Mouse (Mus musculus) left cerebral cortex, adult 9 months (tissue): ENCODE results near the gene Eya2.
"Not testable (repeated sequence)": the region's sequence is repeated elsewhere in the genome, so short reads cannot be mapped to it uniquely, and the experiment has no call there.

Source experiments
- DNase-seq, 2 experiments: peaks; one replicate each; pipeline ENCODE4 v3.0.0; 2022; ENCODE audit warnings: low spot score in 2 of 2

Gene Eya2

DNA sequence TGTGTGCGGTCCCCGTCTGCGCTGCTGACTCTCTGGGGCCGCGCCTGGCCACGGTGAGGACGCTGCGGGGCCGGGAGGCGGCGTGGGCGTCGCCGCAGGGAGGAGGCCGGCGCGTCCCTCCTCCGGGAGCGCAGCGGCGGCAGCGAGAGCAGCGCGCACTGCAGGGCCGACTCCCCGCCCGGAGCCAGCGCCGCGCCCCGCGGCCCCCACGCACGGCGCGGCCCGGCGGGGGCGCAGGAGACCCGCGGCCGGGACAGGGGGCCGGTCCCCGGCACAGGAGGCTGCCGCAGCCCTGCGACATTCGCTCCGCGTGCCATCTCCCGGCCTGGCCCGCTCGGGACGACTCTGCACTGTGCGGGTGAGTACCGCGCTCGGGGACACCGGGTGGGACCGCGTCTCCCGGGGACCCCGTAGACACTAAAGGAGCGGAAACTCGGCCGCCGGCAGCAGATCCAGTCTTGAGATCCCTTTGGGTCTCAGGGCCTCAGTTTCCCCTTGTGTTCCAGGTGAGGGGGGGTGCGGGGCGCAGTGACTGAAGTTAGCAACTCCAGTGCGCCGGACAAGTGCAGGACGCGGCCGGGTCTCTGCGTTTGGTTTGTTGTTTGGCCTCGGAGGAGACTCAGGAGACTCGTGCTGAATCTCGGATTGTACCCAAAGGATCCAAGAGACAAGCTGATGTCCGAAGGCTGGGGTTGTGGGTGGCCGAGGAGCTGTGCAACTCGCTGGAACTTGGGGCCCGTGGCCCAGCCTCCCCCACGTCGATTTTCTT is at the start of gene Eya2:
TSS of gene Eya2 (plus strand) at position 126 of the 769 bp plus-strand sequence.
- no peak for DNase-seq

DNA sequence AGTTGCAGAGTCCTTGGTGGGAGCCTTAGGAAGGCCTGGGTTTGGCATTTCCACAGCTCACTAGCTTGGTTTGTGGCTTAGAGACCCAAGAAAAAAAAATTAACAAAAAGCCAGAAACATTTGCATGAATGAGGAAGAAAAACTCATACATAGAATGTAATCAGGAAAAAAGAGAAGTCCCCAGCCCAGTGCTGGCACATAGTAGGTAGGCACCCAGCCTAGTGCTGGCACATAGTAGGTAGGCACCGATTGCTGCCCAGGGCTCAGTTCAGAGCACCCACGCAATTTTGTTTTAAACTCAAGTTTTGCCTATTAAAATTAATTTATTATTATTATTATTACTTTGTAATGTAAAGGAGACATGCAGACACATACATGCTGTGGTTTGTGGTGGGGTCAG is 49.1 kb upstream of the Eya2 start:
- DNase-seq = no peak

DNA sequence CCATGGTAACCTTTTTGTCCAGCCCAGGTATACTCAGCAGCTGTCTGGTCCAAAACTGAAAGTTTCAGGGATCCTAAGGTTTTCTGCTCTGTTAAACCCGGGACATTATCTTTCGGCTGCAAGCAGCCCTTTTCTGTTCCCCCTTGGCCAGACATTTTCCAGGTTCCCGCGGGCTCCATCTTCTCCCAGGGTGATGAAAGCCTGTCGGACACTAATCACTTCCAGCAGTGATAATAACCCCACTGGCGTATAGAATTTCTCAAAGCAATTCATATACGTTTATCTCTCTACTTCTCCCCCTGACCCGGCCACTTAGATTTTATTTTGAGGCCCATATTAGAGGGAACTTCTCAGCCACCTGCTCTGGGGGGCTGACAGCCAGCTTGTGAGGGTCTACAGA is 48.5 kb upstream of the Eya2 start:
- no peak for DNase-seq

DNA sequence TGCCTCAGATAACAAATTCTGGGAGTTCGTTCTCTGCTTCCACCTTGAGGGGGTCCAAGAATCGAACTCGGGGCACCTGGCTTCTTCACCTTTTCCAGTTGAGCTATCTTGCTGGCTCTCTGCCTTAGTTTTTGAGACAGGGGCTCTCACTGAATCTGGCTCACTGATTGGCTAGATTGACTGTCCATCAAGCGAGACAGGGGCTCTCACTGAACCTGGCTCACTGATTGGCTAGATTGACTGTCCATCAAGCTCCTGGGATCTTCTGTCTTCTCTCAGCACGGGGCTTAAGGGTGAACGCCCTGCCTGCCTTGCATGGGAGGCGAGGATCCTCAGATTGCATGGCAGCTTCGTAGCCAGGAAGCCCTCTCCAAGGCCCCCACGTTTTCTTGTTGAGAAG is 47.4 kb upstream of the Eya2 start:
- peak in 1 of 2 experiments; percentile 12 for DNase-seq

DNA sequence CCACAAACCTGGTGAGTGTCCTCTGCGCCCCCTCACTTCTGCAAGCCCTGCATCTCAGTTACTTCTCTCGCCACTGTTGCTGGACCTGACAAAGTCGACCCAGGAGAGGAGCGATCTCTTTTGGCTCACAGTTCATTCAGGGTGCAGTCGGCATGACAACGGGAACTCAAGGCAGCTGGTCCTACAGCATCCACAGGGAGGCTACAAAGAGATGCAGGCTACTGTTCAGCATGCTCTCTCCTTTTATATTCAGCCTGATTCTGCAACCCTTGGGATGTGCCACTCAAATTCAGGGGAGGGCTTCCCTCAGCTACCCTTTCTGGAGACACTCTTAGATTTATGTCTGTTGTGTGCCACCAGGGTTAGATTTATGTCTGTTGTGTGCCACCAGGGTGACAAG is 46.2 kb upstream of the Eya2 start:
- no peak for DNase-seq

DNA sequence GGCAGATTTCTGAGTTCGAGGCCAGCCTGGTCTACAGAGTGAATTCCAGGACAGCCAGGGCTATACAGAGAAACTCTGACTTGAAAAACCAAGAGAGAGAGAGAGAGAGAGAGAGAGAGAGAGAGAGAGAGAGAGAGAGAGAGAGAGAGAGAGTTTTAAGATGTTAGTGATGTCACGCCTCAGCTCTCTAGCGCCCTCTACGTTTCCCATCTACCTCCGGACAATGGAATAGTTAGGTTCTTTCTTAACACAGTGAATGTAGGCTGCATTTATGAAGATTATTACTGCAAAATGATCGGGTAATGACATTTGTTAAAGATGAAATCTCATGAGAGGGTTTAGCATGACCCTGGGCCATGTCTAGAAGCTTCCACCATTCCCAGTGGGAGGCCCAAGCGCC is 44.4 kb upstream of the Eya2 start:
- not testable (repeated sequence) for DNase-seq

DNA sequence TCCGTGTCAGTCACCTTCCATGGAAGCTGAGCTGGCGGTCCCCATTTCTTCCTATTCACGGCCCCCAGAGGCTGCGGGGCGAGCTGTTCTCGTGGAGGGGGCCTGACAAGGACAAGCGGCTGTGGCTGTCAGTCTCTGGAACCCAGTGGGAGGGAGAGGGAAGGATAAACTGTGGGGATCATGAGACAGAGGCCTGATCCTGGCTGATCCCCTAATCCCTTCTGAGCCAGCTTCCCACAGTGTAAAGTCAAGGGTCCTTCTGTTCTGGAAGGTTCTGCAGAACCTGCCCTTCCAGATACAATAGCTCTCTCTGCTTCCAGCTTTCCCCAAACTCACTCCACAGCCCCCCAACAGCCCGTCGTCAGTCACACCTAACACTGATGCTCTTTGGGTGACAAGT is 40.8 kb upstream of the Eya2 start:
- DNase-seq = no peak

DNA sequence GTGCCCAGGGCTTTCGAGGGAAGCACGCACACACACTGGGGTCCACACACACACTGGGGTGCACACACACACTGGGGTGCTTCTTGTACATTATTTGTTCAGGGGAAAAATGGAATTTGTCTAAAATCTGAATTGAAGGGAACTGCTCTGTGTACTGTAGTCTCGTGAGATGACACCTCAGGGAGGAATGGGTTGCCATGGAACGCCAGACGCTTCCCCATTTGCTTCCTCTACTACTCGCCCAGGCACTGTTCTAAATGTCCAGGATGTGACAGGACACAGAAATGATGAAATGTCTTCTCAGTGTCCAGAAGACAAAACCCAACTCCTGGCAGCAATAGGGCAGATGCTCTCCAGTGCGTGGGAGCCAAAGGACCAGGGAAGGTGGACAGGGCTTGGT is 37.6 kb upstream of the Eya2 start:
- no peak for DNase-seq

DNA sequence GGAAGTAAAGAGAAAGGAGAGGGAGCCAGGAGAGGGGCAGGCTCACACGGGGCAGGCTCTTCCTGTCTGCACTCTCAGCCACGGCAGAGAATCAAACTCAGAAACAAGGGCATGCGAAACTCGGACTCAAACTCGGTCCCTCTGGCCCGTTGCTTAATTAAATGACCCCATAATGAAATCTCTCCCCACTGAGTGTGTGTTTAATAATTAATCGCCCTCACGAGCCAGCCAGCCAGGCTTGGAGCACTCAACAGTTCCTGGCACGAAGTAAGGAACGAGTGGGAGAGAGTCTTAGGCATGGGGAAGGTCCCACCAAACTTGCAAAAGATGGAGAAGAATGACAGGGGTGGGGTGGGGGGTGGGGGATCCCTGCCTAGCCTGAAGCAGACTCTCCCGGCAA is 35.9 kb upstream of the Eya2 start:
- DNase-seq = no peak

DNA sequence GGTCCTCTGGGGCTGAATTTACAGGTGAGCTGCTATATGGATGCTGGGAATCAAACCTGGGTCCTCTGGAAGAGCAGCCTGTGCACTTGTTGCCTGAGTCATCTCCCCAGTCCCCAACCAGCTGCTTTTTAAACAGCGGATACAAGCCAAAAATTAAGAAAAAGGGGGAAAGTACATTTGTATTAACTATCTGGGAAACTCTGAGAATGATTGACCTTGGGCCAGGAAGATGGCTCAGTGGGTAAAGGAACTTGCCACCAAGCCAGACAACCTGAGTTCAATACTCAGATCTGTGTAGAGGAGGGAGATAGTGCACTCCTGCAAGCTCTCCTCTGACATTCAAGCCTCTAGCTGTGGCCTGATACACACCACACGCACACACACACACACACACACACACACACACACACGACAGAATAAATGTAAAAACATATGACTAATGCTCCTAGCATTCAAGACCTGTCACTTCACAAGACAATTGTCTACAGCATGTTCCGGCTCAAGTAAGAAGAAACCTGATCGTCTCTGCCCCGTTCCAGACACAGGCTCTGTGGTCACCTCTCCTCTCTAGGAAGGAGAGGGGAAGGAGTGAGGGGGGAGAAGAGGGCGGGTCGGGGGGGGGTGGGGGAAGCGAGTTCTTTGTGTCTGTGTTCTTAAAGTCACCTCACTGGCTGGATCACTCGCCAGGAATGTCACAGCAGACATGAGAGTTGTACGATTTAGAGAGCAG is 35.2 kb upstream of the Eya2 start:
- no peak for DNase-seq

DNA sequence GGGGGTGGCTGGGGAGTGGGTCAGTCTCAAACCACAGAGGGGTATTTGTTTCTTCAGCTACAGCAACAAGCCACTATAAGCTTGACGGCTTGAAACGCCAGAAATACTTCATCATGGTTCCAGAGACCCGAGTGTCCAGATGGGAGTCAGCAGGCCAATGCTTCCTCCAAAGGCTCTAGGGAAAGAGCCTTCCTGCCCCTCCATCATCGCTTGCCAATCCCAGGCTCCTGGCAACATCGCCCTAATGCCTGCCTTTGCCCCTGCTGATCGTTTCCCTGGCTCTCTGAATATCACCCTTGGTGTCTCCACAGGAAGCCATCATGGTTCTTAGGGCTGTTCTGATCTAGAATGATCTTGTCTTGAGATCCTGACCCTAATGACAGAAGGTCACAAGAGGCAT is 33.0 kb upstream of the Eya2 start:
- DNase-seq = no peak

DNA sequence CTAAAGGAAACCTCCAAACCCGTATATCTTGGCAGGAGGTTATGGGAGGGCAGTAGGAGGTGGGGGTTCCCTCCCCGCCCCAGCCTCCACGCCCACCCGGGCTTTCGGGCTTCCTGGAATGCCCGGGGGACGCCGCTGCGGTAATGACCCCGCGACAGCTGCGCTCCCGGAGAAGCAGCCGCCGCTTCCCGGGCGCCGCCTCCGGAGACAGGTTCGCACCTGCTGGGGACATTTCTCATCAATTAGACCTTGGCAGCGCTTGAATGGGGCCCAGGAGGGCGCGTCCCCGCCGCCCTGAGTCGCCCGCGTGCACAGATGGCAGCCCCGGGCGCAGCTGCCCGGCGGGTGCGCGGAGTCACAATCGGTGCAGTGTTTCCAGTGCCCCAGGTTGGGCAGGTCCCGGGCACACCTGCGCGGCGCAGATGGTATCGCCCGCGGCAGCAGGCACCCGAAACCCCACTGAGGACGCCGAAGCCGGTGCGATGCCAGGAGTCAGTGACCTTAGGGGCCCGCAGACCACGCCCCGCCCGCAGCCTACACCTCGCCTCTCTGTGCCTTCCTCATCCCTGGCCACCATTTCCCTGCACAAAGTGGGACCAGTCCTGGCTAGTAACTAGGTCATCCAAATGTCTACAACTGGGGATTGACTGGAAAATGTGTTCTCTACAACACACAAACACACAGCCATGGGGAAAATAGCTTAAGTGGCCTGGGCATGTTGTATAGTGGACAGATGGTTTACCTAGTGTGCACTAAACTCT is 31.4 kb upstream of the Eya2 start:
- DNase-seq = peak in 1 of 2 experiments; percentile 2

DNA sequence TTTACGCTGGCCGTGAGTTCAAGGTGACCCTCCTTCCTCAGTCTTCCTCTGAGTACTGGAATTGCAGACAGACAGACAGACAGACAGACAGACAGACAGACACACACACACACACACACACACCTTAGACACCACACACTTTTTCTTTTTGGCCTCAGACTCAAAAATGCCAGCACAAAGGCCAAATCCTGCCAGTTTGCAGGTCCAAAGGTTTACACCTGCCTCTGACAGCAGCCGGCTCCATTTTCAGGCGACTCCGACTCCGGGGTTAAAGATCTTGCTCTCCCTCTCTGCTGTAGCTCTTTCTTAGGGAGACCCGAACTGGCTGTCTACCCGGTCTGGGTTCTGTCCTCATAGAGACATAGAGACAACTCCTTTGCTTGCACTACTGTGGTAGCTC is 30.7 kb upstream of the Eya2 start:
- DNase-seq = no peak

DNA sequence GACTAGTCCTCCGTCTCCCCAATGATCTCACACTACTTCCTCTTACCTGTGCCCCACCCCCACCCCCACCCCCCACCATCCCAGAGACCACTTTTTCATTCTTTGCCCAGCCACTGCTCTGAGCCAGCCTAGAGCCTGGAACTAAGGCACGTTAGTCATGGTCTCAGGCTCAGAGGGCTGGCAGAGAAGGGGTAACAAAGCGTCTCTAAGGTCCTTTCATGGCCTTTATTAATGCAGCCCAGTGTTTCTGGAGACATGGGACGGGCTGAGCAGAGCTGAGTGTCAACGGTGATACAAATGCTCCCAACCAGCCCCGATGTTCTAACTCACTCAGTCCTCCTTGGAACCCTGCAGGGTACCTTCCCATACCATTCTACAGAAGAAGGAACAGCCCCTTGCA is 30.2 kb upstream of the Eya2 start:
- DNase-seq = no peak

DNA sequence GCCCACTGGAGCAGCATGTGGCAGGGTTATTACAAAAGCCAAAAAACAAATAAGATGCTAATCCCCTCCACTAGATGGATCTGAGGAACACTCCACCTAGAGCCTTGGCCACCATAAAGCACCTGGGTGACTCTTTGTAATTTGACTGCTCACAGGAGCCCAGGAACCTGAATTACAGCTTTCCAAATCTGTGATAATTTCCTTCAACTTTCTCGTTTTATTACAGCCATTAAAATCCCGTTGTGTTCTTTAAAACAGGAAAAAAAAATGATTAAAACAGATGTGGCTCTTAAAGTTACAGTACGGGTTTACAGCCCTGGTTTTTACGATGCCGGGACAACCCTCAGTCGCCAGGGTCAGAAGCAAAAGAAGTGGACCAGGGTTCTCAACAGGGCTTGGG is 27.9 kb upstream of the Eya2 start:
- DNase-seq = no peak

DNA sequence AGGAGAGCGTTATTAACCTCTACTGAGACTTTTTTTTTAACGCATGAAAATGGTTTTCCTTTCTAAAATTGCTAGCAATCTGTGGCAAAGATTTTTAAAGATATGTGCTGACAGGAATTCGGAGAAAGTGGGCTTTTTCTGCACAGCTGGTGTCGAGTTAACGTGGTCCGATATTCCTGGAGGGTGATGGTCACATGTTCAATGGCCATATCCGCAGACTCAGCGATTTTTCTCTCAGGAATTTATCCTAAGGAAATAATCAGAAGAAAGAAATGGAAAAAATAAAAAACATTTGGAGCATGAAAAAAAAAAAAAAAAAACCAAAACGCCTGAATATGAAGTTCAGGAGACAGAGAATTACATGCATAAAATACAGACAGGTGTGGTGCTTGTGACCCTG is 27.0 kb upstream of the Eya2 start:
- no peak for DNase-seq

DNA sequence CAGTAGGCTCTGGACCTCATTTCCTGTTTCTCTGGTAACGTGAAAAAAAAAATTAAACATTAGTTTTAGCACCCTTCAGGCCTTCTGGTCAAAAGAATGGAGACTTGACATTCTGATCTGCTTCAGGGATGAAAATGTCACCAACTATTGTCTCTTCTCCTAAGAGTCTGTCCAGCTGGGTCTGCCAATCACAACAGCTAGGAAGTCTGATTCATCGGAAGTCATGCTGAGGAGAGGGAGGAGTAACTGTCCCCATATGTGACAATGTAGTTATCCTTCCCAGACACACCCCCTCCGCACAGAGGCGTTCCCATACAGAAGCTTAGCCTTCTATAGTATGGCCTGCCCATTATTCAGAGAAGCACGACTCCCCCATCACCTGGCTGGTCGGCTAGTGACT is 25.9 kb upstream of the Eya2 start:
- no peak for DNase-seq

DNA sequence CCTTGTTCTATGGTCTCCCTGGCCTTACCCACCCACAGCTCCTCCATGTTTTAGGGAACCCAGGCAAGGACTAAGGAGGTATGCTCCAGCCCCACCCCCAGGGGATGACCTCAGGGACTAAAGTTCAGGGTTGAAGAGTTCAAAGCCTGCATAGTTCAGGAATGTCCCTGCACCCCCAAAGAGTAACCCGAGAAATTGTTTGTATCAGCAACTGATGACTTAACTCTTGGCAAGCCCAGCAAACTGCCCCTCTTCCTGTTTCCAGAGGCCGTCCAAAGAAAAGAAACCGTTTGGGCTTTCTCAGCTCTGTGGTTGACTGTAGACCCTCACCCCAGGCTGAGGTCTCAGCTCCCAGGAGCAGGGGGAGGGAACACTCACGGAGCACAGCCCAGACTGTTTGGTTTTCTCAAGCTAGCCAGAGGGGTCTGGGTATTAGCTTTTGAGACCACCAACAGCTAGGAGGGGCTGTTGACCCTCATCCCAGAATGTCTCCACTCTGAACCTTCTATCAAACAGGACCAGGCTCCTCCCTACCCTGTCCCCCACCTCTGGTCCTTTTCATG is 23.5 kb upstream of the Eya2 start:
- DNase-seq = no peak

DNA sequence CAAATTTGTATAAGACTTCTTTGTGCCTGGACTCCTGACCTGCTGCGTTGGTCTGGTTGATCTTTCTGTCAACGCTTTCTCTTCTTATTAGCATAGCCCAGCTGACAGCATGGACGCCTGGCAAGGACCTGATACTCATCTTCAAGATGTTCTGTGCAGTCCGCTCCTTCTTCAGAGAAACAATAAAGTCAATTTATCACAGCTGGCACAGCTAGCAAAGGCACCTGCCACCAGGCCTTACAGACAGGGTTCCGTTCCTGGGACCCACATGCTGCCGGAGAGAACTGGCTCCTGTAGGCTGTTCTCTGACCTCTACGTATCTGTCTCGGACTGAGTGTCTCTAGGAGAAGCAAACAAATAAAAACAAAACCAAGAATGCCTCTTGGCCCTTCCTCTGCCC is 11.8 kb upstream of the Eya2 start:
- no peak for DNase-seq

DNA sequence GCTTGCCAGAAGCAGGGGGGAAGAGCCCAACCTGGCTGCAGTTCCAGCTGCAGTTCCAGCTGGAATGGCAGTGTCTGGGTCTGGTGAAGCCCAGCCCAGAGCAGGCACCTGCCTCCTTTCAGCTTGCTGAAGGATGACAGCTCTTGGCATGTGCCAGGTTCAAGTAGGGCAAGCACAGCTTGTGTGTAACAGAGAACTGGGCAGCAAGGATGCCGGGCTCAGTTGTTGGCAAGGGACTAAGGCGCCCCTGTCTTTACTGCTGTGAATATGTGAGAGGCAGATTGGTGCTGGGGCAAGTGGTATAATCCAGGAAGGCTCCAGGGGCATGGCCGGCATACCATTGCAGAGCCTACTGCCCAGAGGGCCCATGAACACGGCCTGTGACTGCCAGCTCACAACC is 11.3 kb upstream of the Eya2 start:
- no peak for DNase-seq

DNA sequence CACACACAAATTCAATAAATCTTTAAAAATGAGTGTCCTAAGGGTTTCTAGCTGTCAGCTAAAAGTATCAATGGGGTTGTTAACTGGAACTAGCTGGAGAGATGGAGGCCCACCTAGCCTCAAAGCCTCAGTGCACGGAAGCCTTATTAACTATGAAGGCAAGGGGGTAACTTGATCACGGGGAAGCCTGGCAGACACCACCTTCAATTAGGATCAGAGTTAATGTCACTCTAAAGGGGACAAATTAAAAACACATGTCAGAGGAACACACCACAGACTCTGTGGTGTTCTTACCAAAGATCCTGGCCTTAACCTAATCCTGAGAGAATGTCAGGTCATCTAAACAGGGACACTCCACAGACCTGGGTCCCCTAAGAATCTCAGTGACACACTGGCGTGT is 10.3 kb upstream of the Eya2 start:
- no peak for DNase-seq

DNA sequence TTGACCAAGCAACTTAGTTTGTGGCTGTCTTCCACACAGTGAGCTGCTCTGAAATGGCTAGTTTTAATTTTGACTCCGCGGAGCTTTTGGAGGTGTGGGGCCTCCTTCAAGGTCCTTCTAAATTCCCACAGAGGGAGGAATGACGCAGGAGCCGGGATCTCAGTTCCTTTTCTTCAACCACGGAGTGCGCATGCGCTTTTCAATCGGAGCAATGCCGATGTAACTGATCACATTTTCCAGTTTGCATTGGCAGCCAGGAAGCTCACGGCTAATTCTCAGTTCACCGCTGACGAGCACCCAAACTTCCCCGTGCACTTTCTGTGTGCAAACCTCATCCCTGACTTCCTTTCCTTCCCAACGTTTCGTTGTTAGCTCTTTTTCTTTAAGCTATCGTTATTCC is 4.1 kb upstream of the Eya2 start:
- no peak for DNase-seq

DNA sequence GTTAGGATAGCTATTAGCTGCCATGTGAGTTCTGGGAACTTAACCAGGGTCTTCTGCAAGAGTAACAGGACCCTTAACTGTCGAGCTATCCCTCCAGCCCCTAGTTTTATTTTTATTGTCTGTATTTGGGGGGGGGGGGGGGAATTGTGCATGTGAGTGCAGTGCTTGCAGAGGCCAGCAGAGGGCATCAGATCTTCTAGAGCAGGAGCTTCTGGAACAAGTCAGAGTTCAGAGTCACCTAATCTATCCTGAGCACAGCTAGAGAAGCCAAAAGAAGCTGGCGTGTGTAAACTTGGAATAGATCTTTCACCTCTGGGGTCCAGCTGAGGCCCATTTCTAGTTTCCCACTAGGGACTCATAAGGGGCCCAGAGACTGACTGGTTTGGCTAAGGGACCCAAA is 1.1 kb upstream of the Eya2 start:
- DNase-seq = no peak
